Mouse (Mus musculus) ovary, postnatal 36 days (tissue): ENCODE measurements at regions not wholly inside any gene's neighbourhood (a gene's known extent, or its start where the extent isn't known, plus 50 kb on each side); places are given as distances from the start of the nearest gene placed in this dataset.

Experiments used
- DNase-seq: peaks from one replicate; pipeline ENCODE4 v3.0.0; 2022; ENCODE audit warnings: low spot score, mixed read lengths

GRCm38 (mm10) chr7:77632656-77633055 lies 1105.2 kb downstream of the Ntrk3 start:
- no peak for DNase-seq

- no peak for DNase-seq
These were observed 1114.3 kb downstream of the Ntrk3 start for GRCm38 (mm10) chr7:77623491-77623890.

GRCm38 (mm10) chr7:77622934-77623333 lies 1114.9 kb downstream of the Ntrk3 start:
- no peak for DNase-seq

- no peak for DNase-seq
These were observed 1164.9 kb downstream of the Ntrk3 start for GRCm38 (mm10) chr7:77572872-77573271.

GRCm38 (mm10) chr7:77559095-77559494 lies 1178.7 kb downstream of the Ntrk3 start:
- no peak for DNase-seq

- DNase-seq: no peak
These were observed 1179.3 kb downstream of the Ntrk3 start for GRCm38 (mm10) chr7:77558536-77558935.

- DNase-seq: no peak
These were observed 1200.9 kb downstream of the Ntrk3 start for GRCm38 (mm10) chr7:77536890-77537289.

GRCm38 (mm10) chr7:77527906-77528305 lies 1209.9 kb downstream of the Ntrk3 start:
- DNase-seq: no peak

GRCm38 (mm10) chr7:77509586-77509985 lies 1228.2 kb downstream of the Ntrk3 start:
- DNase-seq: no peak

GRCm38 (mm10) chr7:77507606-77508005 lies 1230.2 kb downstream of the Ntrk3 start:
- no peak for DNase-seq

- no peak for DNase-seq
These were observed 1235.2 kb downstream of the Ntrk3 start for GRCm38 (mm10) chr7:77502608-77503007.

GRCm38 (mm10) chr7:77495066-77495465 lies 1242.7 kb downstream of the Ntrk3 start:
- DNase-seq: no peak

GRCm38 (mm10) chr7:77477519-77477918 lies 1247.8 kb downstream of the Agbl1 start:
- DNase-seq: peak; percentile 16

GRCm38 (mm10) chr7:77446052-77446367 lies 1216.3 kb downstream of the Agbl1 start:
- DNase-seq: no peak

GRCm38 (mm10) chr7:77445352-77446051 lies 1215.8 kb downstream of the Agbl1 start:
- no peak for DNase-seq

GRCm38 (mm10) chr7:77441622-77442021 lies 1211.9 kb downstream of the Agbl1 start:
- DNase-seq: no peak

- DNase-seq: no peak
These were observed 1183.9 kb downstream of the Agbl1 start for GRCm38 (mm10) chr7:77413606-77414005.
